Mouse (Mus musculus) cerebellum, postnatal 25 days (tissue): Measurements from ENCODE around the gene Eif4a1.
A peak's percentile ranks its signal among the peaks of the same experiment; 100 is the strongest.

Source experiments
- DNase-seq, 2 experiments: peaks; one replicate each; pipeline ENCODE4 v3.0.0; 2021; ENCODE audit warnings: mixed read lengths in 2 of 2

The Eif4a1 gene

DNA sequence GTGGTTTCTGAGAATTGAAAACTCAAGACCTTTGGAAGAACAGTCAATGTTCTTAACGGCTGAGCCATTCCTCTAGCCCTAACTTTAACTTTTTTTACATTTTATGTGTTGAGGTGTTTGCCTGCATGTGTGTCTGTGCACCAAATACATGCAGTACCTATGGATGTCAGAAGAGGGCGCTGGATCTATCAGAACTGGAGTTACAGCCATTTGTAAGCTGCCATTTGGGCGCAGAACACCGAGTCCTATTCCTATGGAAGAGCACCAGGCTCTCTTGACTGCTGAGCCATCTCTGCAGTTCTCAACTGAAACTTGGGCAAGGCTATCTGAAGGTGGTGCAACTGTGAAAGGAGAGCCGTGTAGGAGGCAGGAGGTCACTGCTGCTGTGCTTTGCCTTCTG lies 26.4 kb upstream of the Eif4a1 start:
- no peak for DNase-seq

DNA sequence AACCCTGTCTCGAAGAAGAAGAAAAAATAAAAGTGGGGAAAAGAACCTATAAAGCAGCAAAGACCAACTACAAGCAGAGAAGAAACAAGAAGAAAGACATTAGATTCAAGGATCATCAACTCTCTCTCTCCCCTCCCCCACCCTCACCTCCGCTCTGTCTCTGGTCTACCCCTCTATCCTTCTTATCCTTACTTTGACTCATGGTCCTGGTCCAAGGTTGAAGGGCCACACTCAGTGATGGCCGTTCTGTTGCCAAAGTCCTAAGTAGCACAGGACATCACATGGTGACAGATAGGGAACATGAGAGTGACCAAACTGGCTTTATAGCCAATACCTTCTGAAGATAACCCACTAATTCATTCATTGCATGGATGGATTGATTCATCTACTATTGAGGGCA lies 25.2 kb upstream of the Eif4a1 start:
- DNase-seq, result no peak

DNA sequence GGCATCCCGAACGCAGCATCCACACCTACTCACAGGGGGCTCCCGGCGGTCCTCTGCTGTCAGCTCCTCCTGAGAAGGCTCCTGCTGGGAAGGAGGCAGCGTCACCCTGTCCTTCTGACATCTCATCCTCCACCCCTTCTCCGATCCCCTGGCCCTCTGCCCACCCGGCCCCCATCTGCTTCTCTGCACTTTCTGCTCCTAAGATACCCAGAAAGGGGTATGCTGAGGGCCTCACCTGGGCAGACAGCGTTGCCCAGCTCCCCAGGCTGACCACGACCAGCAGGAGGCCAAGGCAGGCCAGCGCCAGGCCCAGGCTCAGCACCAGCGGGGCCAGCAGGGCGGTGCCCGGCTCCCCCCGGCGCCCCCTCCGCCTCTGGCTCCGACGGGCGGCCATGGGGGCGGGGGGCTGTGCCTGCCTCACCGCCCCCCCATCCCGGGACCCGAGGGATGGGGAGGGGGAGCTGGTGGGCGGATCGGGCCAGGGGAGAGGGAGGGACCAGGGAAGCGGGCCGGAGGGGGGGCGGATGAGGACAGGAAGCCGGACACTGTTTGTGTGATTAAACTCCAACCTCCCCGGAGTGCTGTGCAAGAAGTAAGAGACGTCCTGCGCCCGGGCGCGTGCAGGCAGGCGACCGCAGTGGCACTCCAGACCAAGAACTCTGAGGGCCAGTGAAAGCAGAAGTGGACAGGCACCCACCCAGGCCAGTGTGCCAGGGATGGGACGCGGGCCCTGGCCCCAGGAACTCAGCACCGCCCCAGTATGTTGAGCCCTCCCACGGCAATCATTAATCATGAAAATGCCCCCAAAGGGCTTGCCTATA lies 23.3 kb upstream of the Eif4a1 start, which contains the start of the genes Tnfsf12 and Tnfsfm13:
Gene Tnfsf12 (minus strand): TSS at position 489 of the 821 bp plus-strand sequence.
Gene Tnfsfm13 (minus strand): TSS at position 738 of the 821 bp plus-strand sequence.
- DNase-seq, result peak; percentile 78 to 79

DNA sequence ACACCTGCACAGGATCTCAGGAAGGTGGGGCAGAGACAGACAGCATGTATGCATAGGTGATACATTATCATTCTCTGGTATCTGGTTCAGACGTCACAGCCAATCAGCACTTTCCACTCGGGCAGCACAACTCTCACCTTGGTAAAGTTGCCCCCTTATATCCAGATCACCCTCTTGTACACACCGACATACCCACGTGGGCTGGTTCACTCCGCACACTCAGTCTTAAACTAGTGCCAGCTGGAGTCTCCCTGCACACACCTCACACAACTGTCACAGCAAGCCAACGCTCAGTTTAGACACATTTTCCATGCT lies 22.8 kb upstream of the Eif4a1 start:
- DNase-seq, result no peak

DNA sequence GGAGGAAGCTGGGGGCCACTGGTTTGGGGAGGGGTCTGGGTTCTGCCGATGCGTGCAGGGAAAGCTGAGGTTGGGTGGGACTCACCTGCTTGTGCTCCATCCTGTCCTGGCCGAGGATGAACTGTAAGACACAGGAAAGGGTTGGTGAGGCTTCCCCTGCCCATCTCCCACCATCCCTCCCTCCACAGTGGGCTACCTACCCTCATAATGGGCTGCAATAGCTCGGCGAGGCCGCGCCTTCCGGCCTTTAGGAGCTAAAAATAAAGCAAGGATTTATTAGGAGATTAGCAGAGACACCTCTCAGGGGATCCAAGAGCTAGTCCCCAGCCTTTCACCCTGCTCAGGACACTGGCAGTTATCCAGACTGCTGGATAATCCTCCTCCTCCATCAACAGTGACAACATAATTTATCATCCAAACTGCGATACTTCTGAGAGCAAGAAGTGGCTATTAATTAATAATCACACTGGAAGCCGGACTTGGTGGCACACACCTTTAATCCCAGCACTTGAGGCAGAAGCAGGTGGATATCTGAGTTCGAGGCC lies 21.3 kb upstream of the Eif4a1 start:
- DNase-seq, result no peak

DNA sequence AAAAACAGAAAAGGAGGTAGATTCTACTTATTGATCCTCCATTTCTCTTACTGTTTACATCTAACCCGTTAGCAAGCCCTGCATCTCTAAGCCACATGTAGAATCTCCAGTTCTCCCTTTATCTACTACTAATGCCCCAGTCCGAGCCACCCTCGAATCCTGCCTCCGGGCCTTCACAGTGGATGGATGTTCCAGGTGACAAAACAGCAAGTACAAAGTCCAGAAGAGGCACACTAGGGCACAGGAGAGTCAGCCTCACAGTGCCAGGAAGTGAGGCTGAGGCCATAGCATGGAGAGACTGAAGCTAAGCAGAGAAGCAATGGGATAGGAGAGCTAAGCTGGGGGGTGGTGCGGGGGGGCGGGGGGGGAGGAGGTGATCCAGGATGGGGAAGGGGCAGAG lies 20.6 kb upstream of the Eif4a1 start:
- DNase-seq, result no peak

DNA sequence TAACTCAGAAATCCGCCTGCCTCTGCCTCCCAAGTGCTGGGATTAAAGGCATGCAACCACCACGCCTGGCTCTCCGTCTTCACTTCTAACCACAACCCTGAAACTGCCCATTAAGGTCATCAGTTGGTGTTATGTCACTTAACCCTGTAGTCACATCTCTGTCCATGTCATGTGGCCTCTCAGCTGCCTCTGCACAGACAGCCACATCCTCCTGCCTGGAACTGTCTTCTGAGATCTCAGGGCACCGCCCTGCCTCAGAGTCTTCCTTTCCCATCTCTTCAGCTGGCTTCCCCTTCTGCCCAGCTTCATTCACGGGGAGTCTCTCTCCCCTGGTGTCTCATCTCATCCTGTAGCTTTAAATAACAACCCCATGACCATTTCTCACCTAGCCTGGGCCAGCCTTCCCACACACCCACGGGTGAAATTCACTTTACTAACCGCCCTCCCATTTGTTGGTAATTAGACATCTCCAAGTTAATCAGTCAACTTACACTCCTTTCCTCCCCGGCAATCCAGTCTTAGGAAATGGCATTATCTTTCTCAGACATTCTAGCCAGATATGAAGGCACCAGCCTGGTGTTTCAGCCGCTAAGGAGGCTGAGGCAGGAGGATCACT lies 20.1 kb upstream of the Eif4a1 start:
- no peak for DNase-seq

DNA sequence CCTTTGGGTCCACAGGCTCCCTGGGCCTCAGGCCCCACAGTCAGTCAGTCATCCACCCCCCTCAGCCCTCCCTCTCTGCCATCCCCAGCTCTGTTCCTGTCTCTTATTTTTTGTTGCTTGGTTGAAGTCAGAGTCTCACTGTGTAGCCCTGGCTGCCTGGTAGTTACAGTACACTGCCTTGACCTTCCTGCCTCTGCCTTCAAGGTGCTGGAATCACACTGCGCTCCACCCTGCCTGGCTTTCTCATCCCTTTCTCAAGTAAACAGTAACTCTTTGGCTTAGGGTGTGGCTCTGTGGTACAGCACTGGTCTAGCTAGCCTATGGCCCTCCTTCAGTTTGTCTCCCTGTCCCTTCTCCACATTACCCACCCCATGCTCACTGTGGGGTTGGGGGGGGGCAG lies 17.7 kb upstream of the Eif4a1 start:
- no peak for DNase-seq

DNA sequence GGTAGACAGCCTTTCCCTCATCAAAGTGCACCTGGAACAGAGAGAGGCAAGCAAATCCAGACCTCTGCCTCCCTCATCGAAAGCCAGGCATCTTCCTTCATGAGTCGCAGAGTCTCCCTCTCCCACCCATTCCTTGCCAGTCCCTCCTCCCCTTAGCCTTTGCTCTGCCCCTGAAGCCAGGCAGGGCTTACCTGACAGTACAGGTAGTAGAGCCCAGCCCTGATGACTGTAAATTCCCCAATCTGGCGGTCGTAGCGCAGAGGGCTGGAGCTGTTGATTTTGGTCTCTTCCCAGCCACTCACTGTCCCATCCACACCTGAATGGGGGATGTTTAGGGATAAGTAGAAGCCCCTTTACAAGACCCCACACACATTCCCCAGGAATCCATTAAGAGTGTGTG lies 14.8 kb upstream of the Eif4a1 start:
- DNase-seq, result peak in 1 of 2 experiments; percentile 50

DNA sequence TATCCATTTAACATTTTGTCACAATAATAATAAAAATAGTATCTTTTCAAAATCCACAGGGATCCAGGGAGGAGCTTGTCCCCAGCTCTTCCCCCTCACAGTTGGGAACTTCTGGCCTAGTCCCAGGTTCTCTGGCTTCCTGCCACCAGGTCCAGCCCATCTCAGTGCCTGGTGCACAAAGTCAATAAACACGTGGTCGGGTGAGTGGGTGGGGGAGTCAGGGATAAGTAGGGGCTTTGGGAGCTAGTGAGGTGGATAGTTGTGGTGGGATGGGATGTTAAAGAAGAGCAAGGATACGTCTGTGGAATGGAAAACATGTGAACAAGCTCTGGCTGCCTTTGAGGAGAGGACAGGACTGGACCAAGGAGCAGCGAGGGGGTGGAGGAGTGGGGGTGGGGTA lies 14.2 kb upstream of the Eif4a1 start:
- DNase-seq, result peak; percentile 88 to 91

DNA sequence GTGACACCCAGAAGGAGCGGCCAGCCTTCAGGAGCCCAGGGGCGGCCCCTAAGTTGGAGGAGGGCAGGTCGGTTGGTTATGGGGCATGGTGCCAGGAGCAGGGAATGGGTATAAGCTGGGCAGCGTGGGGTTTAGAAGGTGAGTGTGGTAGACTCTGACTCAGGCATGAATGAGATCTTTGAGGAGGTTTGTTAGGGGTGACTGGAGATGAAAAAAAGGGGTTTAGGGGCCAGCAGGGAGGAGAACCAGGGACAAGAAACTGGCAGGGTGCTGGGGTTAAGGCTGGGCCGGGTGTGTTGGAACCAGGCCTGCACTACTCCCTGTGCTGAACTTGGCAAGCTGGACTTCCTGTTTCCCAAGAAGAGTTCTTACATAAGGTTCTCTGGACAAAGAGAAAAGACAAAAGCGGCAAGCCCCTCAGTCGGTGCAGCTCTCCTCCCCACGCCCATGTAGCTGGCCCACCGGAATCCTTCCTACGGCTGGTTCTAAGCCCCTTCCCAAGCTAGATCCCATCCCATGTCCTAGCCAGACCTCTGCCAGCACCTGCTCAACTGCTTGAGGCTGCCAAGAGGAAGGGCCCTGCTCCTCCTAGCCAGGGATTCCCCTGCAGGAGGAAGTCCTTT lies 13.4 kb upstream of the Eif4a1 start, which contains the start of gene Tnfsf13:
Gene Tnfsf13 (minus strand): TSS at position 259 of the 623 bp plus-strand sequence.
- peak; percentile 86 to 88 for DNase-seq

DNA sequence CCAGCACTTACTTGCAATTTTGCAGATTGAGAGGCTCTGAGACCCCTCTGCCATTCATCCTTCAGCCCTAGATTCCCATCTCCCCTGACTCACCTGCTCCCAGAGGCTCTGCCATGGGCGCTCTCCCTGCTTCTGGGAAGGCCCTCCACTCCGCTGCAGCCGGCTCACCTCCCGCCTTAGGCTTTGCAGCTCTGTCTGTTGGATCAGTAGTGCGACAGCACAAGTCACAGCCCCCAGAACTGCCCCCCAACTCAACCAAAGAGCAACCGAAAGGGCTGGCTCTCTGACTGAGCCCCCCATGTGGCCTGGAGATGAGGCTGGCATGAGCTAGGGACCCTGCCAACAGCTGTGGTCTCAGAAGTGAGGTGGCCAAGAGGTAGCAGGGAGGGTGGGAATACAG lies 12.7 kb upstream of the Eif4a1 start:
- peak; percentile 52 to 56 for DNase-seq

DNA sequence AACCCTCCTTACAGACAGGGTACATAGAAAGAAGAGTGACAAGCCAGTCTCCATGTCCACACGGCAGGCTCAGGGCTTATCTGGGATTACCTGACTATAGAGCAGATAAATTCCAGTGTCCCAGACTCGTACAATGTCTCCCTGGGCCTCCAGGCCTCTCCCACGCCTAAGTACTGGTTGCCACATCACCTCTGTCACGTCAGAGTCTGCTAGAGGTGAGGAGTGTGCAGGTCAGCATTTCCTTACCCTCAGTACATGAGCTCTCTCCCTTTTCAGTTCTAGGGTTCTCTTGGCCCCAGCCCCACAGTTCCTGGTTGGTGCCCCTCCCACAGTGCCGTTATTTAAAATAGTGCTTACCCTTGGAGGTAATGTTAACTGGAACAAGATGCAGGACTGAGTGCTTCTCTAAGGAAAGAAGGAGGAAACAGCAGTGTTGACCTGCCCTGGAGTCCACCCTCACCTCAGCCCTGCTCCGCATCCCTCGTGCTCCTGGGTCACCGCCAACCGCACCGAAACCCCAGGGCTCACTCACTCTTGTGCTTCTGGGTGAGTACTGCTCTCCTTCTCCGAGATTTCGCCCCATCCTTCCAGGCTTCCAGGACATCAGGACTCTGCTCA lies 12.0 kb upstream of the Eif4a1 start:
- peak; percentile 40 to 61 for DNase-seq

DNA sequence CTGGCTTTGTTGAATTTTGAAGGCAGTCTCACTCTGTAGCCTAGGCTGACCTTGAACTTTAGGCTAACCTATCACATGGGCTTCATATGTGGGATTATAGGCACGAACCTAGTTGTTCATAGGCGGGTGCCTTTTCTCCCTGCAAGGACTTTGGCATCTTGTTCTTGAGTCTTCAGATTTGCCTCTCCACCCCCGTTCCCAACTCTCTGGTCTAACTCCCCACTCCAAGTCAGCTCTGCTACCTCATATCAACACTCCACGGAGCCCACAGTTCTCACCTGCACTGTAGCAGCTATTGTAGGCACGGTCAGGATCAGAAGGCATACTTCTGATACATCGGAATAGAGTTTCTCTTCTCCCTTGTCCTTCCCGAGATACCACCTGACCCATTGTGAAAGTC lies 11.4 kb upstream of the Eif4a1 start:
- DNase-seq, result no peak

DNA sequence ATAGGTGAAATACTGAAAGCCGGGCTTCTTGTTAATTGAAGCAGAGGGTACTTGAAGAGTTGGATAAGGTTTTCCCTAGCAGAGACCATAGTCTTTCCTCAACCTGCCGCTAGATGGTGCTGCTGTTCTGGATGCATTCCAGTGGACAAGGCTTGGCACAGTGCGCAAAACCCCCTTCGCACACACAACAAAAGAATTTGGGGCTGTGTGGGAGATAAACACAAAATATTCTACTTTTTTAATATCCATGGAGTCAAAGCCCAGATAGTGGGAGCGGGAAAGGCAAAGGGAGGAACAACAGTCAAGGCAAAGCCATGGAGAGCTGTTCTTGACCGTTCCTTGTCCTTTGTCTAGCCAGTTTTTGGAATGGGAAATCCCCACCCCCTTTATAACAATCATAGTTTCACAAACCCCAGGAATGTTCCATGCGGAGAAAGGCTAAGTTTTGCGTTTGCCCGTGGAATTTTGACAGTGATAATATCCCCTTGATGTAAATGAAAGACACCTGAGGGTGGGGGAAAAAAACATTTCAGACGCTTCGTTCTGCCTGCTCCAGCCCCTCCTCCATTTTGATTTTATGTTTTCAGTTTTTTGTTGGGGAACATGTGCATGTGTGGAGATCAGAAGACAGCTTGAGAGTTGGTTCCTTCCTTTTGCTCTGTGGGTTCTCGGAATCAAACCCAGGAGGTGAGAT lies 10.8 kb upstream of the Eif4a1 start:
- DNase-seq, result peak; percentile 94 to 95

DNA sequence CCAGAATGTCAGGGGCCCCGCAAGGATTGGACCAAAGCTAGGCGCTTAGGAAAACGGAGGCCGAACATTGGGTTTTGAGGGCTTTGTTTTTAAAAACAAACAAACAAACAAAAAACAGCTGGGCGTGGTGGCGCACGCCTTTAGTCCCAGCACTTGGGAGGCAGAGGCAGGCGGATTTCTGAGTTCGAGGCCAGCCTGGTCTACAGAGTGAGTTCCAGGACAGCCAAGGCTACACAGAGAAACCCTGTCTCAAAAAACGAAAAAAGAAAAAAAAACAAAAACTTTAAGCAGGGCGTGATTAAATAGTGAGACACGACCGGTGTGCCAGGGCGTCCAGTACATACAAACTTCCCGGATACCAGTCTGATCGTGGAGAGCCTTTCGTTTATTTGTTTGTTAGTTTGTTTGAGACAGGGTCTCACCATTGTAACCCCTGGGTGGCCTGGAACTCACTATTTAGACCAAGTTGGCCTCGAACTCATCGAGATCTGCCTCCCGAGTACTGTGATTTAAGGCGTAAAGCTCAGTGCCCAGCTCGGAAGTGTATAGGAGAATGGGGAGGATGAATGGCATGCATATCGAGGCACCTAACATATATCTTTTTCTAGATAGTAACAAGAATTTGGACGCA lies 10.1 kb upstream of the Eif4a1 start:
- DNase-seq, result peak; percentile 35 to 42

DNA sequence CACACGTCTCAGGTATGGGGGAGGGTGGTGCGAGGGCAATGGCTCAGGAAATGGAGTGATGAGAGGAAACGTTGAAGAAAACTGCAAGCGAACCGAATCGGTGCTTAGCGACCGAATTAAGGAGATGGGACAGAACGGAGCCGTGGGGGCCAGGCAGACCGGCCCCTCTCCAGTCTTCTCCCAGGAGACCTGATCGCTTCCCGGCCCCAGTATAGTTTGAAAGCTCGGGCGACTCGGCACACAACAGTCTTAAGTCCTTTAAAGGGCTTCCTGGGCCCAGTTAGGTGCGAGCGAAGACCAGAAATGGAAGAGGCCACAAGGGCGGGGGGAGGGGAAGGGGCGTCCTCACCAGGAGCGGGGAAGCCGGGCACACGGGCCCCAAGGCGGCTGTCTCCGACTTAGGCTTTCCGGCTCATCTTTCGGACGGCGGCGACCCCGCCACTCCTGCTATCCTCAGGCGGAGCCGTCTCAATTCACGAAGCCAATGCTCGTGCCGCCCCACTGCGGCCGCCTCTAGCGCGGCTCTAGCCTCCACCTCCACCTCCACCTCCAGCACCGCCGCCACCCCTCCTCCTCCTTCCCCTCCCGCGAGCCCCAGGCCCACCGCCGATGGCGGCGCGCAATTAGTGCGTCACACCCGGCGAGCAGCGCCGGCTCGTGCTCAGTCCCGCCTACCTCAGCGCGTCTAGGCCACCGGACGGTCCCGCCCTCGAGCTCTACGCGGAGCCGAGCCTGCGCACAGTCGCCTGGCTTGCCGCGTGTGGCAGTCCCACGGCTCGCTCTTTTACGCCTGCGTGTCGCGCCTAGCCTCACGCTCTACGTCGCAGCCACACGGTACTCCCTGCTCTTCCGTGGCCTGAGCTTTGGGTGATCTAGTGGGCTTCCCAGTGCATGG lies 9.3 kb upstream of the Eif4a1 start, which contains the start of gene Senp3:
Gene Senp3 (minus strand): TSS at position 771 of the 895 bp plus-strand sequence.
- peak; percentile 97 to 98 for DNase-seq

DNA sequence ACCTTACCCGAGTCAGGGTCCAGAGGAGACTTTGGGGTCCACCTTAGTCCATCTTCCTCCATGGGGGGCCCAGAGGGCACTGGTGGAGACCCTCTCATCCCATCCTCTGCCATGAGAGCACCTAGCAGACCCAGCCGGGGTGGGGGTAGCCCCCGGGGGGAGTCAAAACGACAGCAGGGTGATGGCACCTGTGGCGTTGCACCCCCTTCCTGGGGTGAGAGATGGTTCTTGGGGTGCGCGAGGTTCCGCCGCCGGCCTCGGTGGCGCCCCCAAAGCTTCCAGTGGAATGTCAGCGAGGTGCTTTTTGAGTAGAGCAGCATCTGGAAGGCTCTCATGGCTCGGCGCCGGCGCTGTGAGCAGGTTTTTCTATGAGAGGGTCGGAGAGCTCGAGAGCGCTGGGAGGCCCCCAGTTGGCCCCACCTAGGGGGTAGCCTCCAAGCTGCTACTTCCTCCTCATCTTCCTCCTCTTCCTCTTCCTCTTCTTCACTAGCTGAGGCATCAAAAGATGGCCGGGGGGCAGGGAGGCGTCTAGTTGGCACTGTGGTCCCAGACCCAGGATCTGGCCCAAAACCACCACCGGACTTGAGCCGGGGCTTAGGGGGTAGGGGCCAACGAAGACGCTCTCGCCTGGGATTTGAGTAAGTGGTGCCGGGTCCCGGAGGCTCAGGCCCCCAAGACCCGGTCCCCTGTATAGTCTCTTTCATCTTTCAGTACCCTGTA lies 8.1 kb upstream of the Eif4a1 start:
- peak in 1 of 2 experiments; percentile 43 for DNase-seq

DNA sequence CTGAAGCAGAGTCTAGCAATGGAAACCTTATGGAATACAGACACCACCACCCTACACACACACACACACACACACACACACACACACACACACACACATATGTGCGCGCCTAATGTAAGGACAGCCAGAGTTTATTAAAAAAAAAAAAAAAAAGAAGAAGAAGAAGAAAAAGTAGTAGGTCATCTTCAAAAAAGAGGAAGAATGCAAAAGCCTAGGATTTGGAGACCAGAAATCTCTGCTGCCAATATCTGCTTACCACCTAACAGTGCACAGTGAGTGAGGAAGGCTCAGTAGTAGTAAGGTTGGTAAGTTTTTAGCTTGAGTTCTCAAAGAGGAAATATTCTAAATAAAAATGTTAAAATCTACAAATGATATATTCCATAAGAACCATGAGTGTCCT lies 6.9 kb upstream of the Eif4a1 start:
- DNase-seq, result no peak

DNA sequence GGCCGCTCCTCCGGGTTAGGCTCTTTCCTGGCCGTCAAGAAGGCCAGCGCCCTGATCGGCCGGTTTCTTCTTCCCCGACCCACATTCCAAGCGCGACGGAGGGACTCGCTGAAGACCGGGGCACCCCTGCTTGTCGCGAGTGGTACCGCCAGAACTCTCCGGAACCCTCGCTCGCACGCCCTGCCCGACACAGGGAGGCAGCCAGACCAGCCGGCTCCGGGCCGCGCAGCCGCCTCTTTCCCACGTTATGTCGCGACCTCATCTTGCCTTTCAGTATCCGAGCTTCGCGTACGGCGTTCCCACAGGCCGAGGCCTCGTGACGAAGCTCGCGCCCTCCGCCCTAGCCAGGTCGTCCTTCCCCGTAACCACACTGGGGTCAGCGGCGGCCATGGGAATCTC lies 498 bp downstream of the Eif4a1 start:
- no peak for DNase-seq
